Mouse (Mus musculus): Measurements from ENCODE around the gene Ypel4. TPM values are rescaled to one million over a fixed set of nuclear protein-coding genes. Genes with fewer than 3 reads are reported as not detected.

Gene Ypel4
- 18.4 and 20.9 TPM in 2 replicates for polyA plus RNA-seq (2015; fragmentation: Nextera tagmentation; extraction: Ambion mirVana)

GRCm38 (mm10) chr2:84733579-84734300 is at the start of gene Ypel4:
Gene Ypel4, plus strand, starts transcription at chr2:84734058.
- 7% methylated on average over 8 of the region's 8 CpGs for WGBS (ENCODE audit: insufficient replicate concordance)

GRCm38 (mm10) chr2:84688080-84688844 is 45.6 kb upstream of the Ypel4 start:
- DNase-seq = no peak
- Histone ChIP-seq H3K4me1 (ENCODE audit: insufficient read depth) (0 out of 2 replicates have a peak, but pooled peaks cover 3% of the 10 kb centered on the region), H3K27ac (ENCODE audit: low read depth) (no peak overlapping the region), H3K9ac (replicated peaks) (no peak overlapping the region), H3K9me3 (ENCODE audit: low read length) (no peaks in the 10 kb centered on the region), H3K4me2 (ENCODE audit: low read depth, low read length) (no peak overlapping the region), H3K4me3 (ENCODE audit: low read depth, low read length) (no peak overlapping the region), H3K36me3 (replicated peaks; ENCODE audit: insufficient read depth, low read length) (peaks cover 73% of the 10 kb centered on the region), H3K27me3 (ENCODE audit: insufficient read depth, low read length) (no peaks in the 10 kb centered on the region)
- WGBS (ENCODE audit: insufficient replicate concordance) = 69% methylated on average over 2 of the region's 2 CpGs
- ATAC-seq = no peak
- no peak for TF ChIP-seq CTCF (IDR thresholded peaks at IDR 0.05; ENCODE audit: low read depth)
- 0 out of 2 replicates have a peak, but pooled peaks have one; percentile 29 for TF ChIP-seq EP300 (IDR thresholded peaks at IDR 0.05; ENCODE audit: low read depth)

More at GRCm38 (mm10) chr2:84733579-84734300, at the start of gene Ypel4:
- H3K4me3 ChIP-seq (ENCODE audit: low read depth, low read length) = peak within 1 kb of the TSS; percentile 56
- ATAC-seq = peak; percentile 59
- H3K9ac ChIP-seq (replicated peaks) = peak within 1 kb of the TSS; percentile 71
- H3K27ac ChIP-seq (ENCODE audit: low read depth) = peak within 1 kb of the TSS; percentile 93
- H3K9me3 ChIP-seq (ENCODE audit: low read length) = no peaks in the 10 kb centered on the region
- TF ChIP-seq CTCF (IDR thresholded peaks at IDR 0.05; ENCODE audit: low read depth) (no peak), EP300 (IDR thresholded peaks at IDR 0.05; ENCODE audit: low read depth) (no peak)
- DNase-seq = peak; percentile 75
- H3K36me3 ChIP-seq (replicated peaks; ENCODE audit: insufficient read depth, low read length) = peaks cover 5% of the 10 kb centered on the region
- 0 out of 2 replicates have a peak, but pooled peaks cover 12% of the 10 kb centered on the region for H3K27me3 ChIP-seq (ENCODE audit: insufficient read depth, low read length)
- peak within 1 kb of the TSS; percentile 71 for H3K4me2 ChIP-seq (ENCODE audit: low read depth, low read length)
- peaks cover 72% of the 10 kb centered on the region for H3K4me1 ChIP-seq (ENCODE audit: insufficient read depth)

- Histone ChIP-seq H3K27me3 (ENCODE audit: insufficient read depth, low read length) (no peaks in the 10 kb centered on the region), H3K36me3 (replicated peaks; ENCODE audit: insufficient read depth, low read length) (peaks cover 84% of the 10 kb centered on the region), H3K27ac (ENCODE audit: low read depth) (no peak overlapping the region), H3K9ac (replicated peaks) (no peak overlapping the region), H3K9me3 (ENCODE audit: low read length) (no peaks in the 10 kb centered on the region), H3K4me3 (ENCODE audit: low read depth, low read length) (no peak overlapping the region), H3K4me2 (ENCODE audit: low read depth, low read length) (no peak overlapping the region), H3K4me1 (ENCODE audit: insufficient read depth) (no peaks in the 10 kb centered on the region)
- DNase-seq (no peak), ATAC-seq (no peak)
- WGBS (ENCODE audit: insufficient replicate concordance) = 88% methylated on average over 12 of the region's 12 CpGs
- TF ChIP-seq CTCF (IDR thresholded peaks at IDR 0.05; ENCODE audit: low read depth) = no peak
- no peak for TF ChIP-seq EP300 (IDR thresholded peaks at IDR 0.05; ENCODE audit: low read depth)
Observed at GRCm38 (mm10) chr2:84690050-84690449, 43.8 kb upstream of the Ypel4 start.

GRCm38 (mm10) chr2:84695007-84695695 is 38.7 kb upstream of the Ypel4 start:
- DNase-seq (no peak), ATAC-seq (no peak)
- Histone ChIP-seq H3K4me2 (ENCODE audit: low read depth, low read length) (no peak overlapping the region), H3K27ac (ENCODE audit: low read depth) (no peak overlapping the region), H3K36me3 (replicated peaks; ENCODE audit: insufficient read depth, low read length) (peaks cover 65% of the 10 kb centered on the region), H3K9me3 (ENCODE audit: low read length) (no peaks in the 10 kb centered on the region), H3K9ac (replicated peaks) (no peak overlapping the region), H3K4me3 (ENCODE audit: low read depth, low read length) (no peak overlapping the region), H3K4me1 (ENCODE audit: insufficient read depth) (no peaks in the 10 kb centered on the region), H3K27me3 (ENCODE audit: insufficient read depth, low read length) (no peaks in the 10 kb centered on the region)
- 86% methylated on average over 5 of the region's 5 CpGs for WGBS (ENCODE audit: insufficient replicate concordance)
- no peak for TF ChIP-seq CTCF (IDR thresholded peaks at IDR 0.05; ENCODE audit: low read depth)

- Histone ChIP-seq H3K9ac (replicated peaks) (no peak overlapping the region), H3K4me2 (ENCODE audit: low read depth, low read length) (no peak overlapping the region), H3K4me3 (ENCODE audit: low read depth, low read length) (no peak overlapping the region), H3K27ac (ENCODE audit: low read depth) (no peak overlapping the region), H3K36me3 (replicated peaks; ENCODE audit: insufficient read depth, low read length) (peaks cover 58% of the 10 kb centered on the region), H3K9me3 (ENCODE audit: low read length) (no peaks in the 10 kb centered on the region), H3K27me3 (ENCODE audit: insufficient read depth, low read length) (no peaks in the 10 kb centered on the region), H3K4me1 (ENCODE audit: insufficient read depth) (peaks cover 12% of the 10 kb centered on the region)
- WGBS (ENCODE audit: insufficient replicate concordance) = 82% methylated on average over 1 of the region's 1 CpGs
- no peak for DNase-seq
- no peak for TF ChIP-seq CTCF (IDR thresholded peaks at IDR 0.05; ENCODE audit: low read depth)
- no peak for ATAC-seq
Observed at GRCm38 (mm10) chr2:84703497-84703896, 30.4 kb upstream of the Ypel4 start.

GRCm38 (mm10) chr2:84704329-84704728 is 29.5 kb upstream of the Ypel4 start:
- peaks cover 61% of the 10 kb centered on the region for H3K36me3 ChIP-seq (replicated peaks; ENCODE audit: insufficient read depth, low read length)
- ATAC-seq = no peak
- peaks cover 12% of the 10 kb centered on the region for H3K4me1 ChIP-seq (ENCODE audit: insufficient read depth)
- no peak overlapping the region for H3K9ac ChIP-seq (replicated peaks)
- no peak overlapping the region for H3K27ac ChIP-seq (ENCODE audit: low read depth)
- DNase-seq = no peak
- no peaks in the 10 kb centered on the region for H3K9me3 ChIP-seq (ENCODE audit: low read length)
- no peak overlapping the region for H3K4me2 ChIP-seq (ENCODE audit: low read depth, low read length)
- H3K4me3 ChIP-seq (ENCODE audit: low read depth, low read length) = no peak overlapping the region
- H3K27me3 ChIP-seq (ENCODE audit: insufficient read depth, low read length) = no peaks in the 10 kb centered on the region
- no peak for TF ChIP-seq EP300 (IDR thresholded peaks at IDR 0.05; ENCODE audit: low read depth)
- no peak for TF ChIP-seq CTCF (IDR thresholded peaks at IDR 0.05; ENCODE audit: low read depth)
- WGBS (ENCODE audit: insufficient replicate concordance) = 84% methylated on average over 5 of the region's 5 CpGs
